Mouse (Mus musculus) forebrain, embryonic 11.5 days (tissue): ENCODE measurements at regions not wholly inside any gene's neighbourhood (a gene's known extent, or its start where the extent isn't known, plus 50 kb on each side); places are given as distances from the start of the nearest gene placed in this dataset.

ENCODE experiments used
- ATAC-seq: fragments of 200-750 bp; cut with Nextera tagmentation; replicated peaks from 2 replicates; pipeline ENCODE4 v1.8.0; 2017; ENCODE audit warnings: moderate TSS enrichment; ENCODE audit not compliant: low FRiP score
- DNase-seq: peaks from one replicate; pipeline ENCODE4 v3.0.0-alpha.2; 2017; ENCODE audit warnings: low spot score
- H3K27ac ChIP-seq: fragments of 300-500 bp; sonication (generic); 2 replicates; pipeline ENCODE4 v1.5.1; 2014; ENCODE audit warnings: low read depth, low read length
- H3K27me3 ChIP-seq: fragments of 300-500 bp; sonication (generic); 2 replicates; pipeline ENCODE4 v1.6.1; 2014; ENCODE audit warnings: mild to moderate bottlenecking, low read length, mixed read lengths; ENCODE audit not compliant: control insufficient read depth, insufficient read depth
- H3K36me3 ChIP-seq: fragments of 300-500 bp; sonication (generic); 2 replicates; pipeline ENCODE4 v1.6.1; 2014; ENCODE audit warnings: mild to moderate bottlenecking, low read length, moderate library complexity, mixed read lengths; ENCODE audit not compliant: control insufficient read depth, insufficient read depth
- H3K4me1 ChIP-seq: fragments of 300-500 bp; sonication (generic); replicated peaks from 2 replicates; pipeline ENCODE4 v1.6.1; 2014; ENCODE audit warnings: low read length, mixed read lengths; ENCODE audit not compliant: control insufficient read depth, insufficient read depth
- H3K4me2 ChIP-seq: fragments of 300-500 bp; sonication (generic); 2 replicates; pipeline ENCODE4 v1.6.1; 2014; ENCODE audit warnings: low read depth, mild to moderate bottlenecking, low read length, moderate library complexity, mixed read lengths; ENCODE audit not compliant: severe bottlenecking
- H3K4me3 ChIP-seq: fragments of 300-500 bp; sonication (generic); 2 replicates; pipeline ENCODE4 v1.5.1; 2014; ENCODE audit warnings: low read depth, low read length
- H3K9ac ChIP-seq: fragments of 300-500 bp; sonication (generic); 2 replicates; pipeline ENCODE4 v1.6.1; 2014; ENCODE audit warnings: low read length
- H3K9me3 ChIP-seq: fragments of 300-500 bp; sonication (generic); 2 replicates; pipeline ENCODE4 v1.6.1; 2016; ENCODE audit warnings: low read length, mixed read lengths; ENCODE audit not compliant: control insufficient read depth
- WGBS: fragments of 180-500 bp; shearing (Covaris S2); extraction: QIAGEN DNeasy Blood & Tissue Kit; methylation state at CpG from one replicate; pipeline ENCODE4 v1.1.7; 2014; 5-methylcytosine and 5-hydroxymethylcytosine counted together

GRCm38 (mm10) chr15:62350862-62351757 is 1428.3 kb upstream of the A1bg start:
- Histone ChIP-seq H3K36me3 (no peaks in the 10 kb centered on the region), H3K4me2 (no peak overlapping the region), H3K4me3 (no peak overlapping the region), H3K4me1 (no peaks in the 10 kb centered on the region), H3K27ac (no peak overlapping the region), H3K9ac (no peak overlapping the region), H3K27me3 (no peaks in the 10 kb centered on the region), H3K9me3 (no peaks in the 10 kb centered on the region)
- DNase-seq = no peak
- WGBS = 73% methylated on average over 6 of the region's 6 CpGs
- ATAC-seq = no peak

GRCm38 (mm10) chr15:62349981-62350380 is 1427.2 kb upstream of the A1bg start:
- no peaks in the 10 kb centered on the region for H3K27me3 ChIP-seq
- H3K4me2 ChIP-seq = no peak overlapping the region
- no peaks in the 10 kb centered on the region for H3K36me3 ChIP-seq
- no peak for ATAC-seq
- H3K4me1 ChIP-seq = no peaks in the 10 kb centered on the region
- no peak overlapping the region for H3K27ac ChIP-seq
- H3K9me3 ChIP-seq = no peaks in the 10 kb centered on the region
- no peak overlapping the region for H3K4me3 ChIP-seq
- WGBS = 96% methylated on average over 3 of the region's 3 CpGs
- no peak for DNase-seq
- no peak overlapping the region for H3K9ac ChIP-seq

GRCm38 (mm10) chr15:62348956-62349355 is 1426.1 kb upstream of the A1bg start:
- ATAC-seq (no peak), DNase-seq (no peak)
- Histone ChIP-seq H3K4me1 (no peaks in the 10 kb centered on the region), H3K27me3 (no peaks in the 10 kb centered on the region), H3K36me3 (no peaks in the 10 kb centered on the region), H3K27ac (no peak overlapping the region), H3K9ac (no peak overlapping the region), H3K4me3 (no peak overlapping the region), H3K4me2 (no peak overlapping the region), H3K9me3 (no peaks in the 10 kb centered on the region)
- WGBS = 89% methylated on average over 2 of the region's 2 CpGs

- Histone ChIP-seq H3K36me3 (no peaks in the 10 kb centered on the region), H3K4me3 (no peak overlapping the region), H3K9ac (no peak overlapping the region), H3K9me3 (no peaks in the 10 kb centered on the region), H3K27me3 (no peaks in the 10 kb centered on the region), H3K4me2 (no peak overlapping the region), H3K27ac (no peak overlapping the region), H3K4me1 (no peaks in the 10 kb centered on the region)
- WGBS = 89% methylated on average over 2 of the region's 2 CpGs
- DNase-seq = no peak
- no peak for ATAC-seq
These were observed 1424.9 kb upstream of the A1bg start for GRCm38 (mm10) chr15:62347697-62348096.

GRCm38 (mm10) chr15:62345893-62346292 is 1423.1 kb upstream of the A1bg start:
- Histone ChIP-seq H3K27ac (no peak overlapping the region), H3K27me3 (no peaks in the 10 kb centered on the region), H3K4me3 (no peak overlapping the region), H3K9ac (no peak overlapping the region), H3K36me3 (no peaks in the 10 kb centered on the region), H3K4me2 (no peak overlapping the region), H3K9me3 (no peaks in the 10 kb centered on the region), H3K4me1 (no peaks in the 10 kb centered on the region)
- WGBS = 75% methylated on average over 5 of the region's 5 CpGs
- ATAC-seq = no peak
- DNase-seq = no peak

GRCm38 (mm10) chr15:62336454-62337284 is 1413.9 kb upstream of the A1bg start:
- ATAC-seq (no peak), DNase-seq (no peak)
- Histone ChIP-seq H3K4me3 (no peak overlapping the region), H3K4me2 (no peak overlapping the region), H3K9me3 (no peaks in the 10 kb centered on the region), H3K9ac (no peak overlapping the region), H3K27me3 (no peaks in the 10 kb centered on the region), H3K36me3 (no peaks in the 10 kb centered on the region), H3K4me1 (no peaks in the 10 kb centered on the region), H3K27ac (no peak overlapping the region)
- 84% methylated on average over 6 of the region's 6 CpGs for WGBS

GRCm38 (mm10) chr15:62334256-62335009 is 1411.6 kb upstream of the A1bg start:
- H3K27ac ChIP-seq = no peak overlapping the region
- 92% methylated on average over 4 of the region's 4 CpGs for WGBS
- no peaks in the 10 kb centered on the region for H3K27me3 ChIP-seq
- no peak overlapping the region for H3K4me3 ChIP-seq
- no peak for DNase-seq
- H3K4me1 ChIP-seq = no peaks in the 10 kb centered on the region
- H3K4me2 ChIP-seq = no peak overlapping the region
- no peaks in the 10 kb centered on the region for H3K36me3 ChIP-seq
- H3K9me3 ChIP-seq = no peaks in the 10 kb centered on the region
- ATAC-seq = no peak
- no peak overlapping the region for H3K9ac ChIP-seq

- WGBS = 82% methylated on average over 5 of the region's 5 CpGs
- Histone ChIP-seq H3K4me3 (no peak overlapping the region), H3K4me1 (no peaks in the 10 kb centered on the region), H3K27ac (no peak overlapping the region), H3K4me2 (no peak overlapping the region), H3K9ac (no peak overlapping the region), H3K27me3 (no peaks in the 10 kb centered on the region), H3K36me3 (no peaks in the 10 kb centered on the region), H3K9me3 (no peaks in the 10 kb centered on the region)
- no peak for DNase-seq
- no peak for ATAC-seq
These were observed 1409.3 kb upstream of the A1bg start for GRCm38 (mm10) chr15:62332129-62332528.
